Comparison of ENCODE assay signal across 9 mouse cellular contexts in the genomic region with DNA sequence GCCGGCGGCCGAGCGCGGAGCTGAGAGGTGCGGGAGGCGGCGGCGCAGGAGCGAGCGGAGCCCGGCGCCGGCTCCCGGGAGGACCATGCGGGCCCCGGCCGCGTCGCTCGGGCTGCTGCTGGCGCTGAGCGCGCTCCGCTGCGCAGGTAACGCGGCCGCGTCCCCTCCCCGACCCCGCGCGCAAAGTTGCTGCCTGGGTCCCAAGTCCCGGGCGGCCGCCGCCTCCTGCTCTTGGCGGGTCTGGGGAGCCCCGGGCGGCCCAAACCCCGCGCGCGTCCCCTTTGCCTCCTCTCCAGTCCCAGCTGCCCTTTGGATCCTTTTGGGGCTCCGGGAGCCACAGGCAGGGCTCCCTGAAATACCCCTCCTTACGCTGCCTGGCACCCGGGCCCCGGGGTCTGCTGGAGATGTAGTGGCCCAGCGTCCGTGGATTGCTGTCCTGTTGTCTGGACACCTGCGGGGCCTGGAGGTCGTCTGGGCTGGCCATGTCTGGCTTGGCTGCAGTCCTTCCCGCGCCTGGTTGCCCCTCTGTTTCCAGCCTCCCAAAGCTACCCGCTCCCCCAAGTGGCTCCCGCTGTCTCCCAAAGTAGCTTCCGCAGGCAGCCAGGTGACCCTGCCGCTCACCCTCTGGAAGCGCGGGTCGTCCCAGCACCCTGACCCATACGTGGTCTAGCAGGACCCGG. TPM values are rescaled to one million over a fixed set of nuclear protein-coding genes. Genes with fewer than 3 reads are reported as not detected.
DNase-seq lines count a peak whose midpoint lies in the region; ATAC-seq and TF ChIP-seq lines count a peak whose summit lies in the region.
"Had no signal": no experiment of that assay in that cellular context is flagged by ENCODE, and none has a peak within 500 bp of the region (broad histone marks: within the 10 kb centered on the region; RNA-seq: fewer than 3 reads in every experiment).

No protein-coding gene starts in this region.

- no peak for TF ChIP-seq CTCF in gastrocnemius, adult 2 months (IDR thresholded peaks at IDR 0.05)

- peaks cover 89% of the 10 kb centered on the region for H3K27me3 ChIP-seq in liver, embryonic 12.5 days (replicated peaks)
- H3K27me3 ChIP-seq in stomach, embryonic 16.5 days (ENCODE audit: control insufficient read depth, insufficient read depth, low read length), result peaks cover 72% of the 10 kb centered on the region

- no peaks in the 10 kb centered on the region; the same call in 1 of the 2 replicates for H3K4me1 ChIP-seq in liver, embryonic 12.5 days
- H3K4me1 ChIP-seq in stomach, embryonic 16.5 days (ENCODE audit: control insufficient read depth, insufficient read depth, low read length), result no peaks in the 10 kb centered on the region; the same call in 1 of the 2 replicates

- no peaks in the 10 kb centered on the region for H3K9me3 ChIP-seq in liver, embryonic 12.5 days (replicated peaks)
- no peaks in the 10 kb centered on the region for H3K9me3 ChIP-seq in stomach, embryonic 16.5 days (replicated peaks; ENCODE audit: control insufficient read depth, low read length)

- 4% methylated on average over 59 of the region's 64 CpGs for WGBS in liver, embryonic 12.5 days (ENCODE audit: insufficient replicate concordance)
- WGBS in stomach, embryonic 16.5 days, result under 1% methylated on average over 50 of the region's 64 CpGs

- no peak for ATAC-seq in liver, embryonic 12.5 days
- ATAC-seq in stomach, embryonic 16.5 days (ENCODE audit: insufficient read depth, low FRiP score), result no peak
- no peak for ATAC-seq in frontal cortex, adult (ENCODE audit: low TSS enrichment)

- H3K27ac ChIP-seq in gastrocnemius, adult 2 months, result no peak overlapping the region
- H3K27ac ChIP-seq in liver, embryonic 12.5 days, result no peak overlapping the region
- no peak overlapping the region for H3K27ac ChIP-seq in stomach, embryonic 16.5 days (ENCODE audit: low read length)

- H3K4me2 ChIP-seq in liver, embryonic 12.5 days, result peak overlapping the region; percentile 56
- peak overlapping the region; percentile 56 for H3K4me2 ChIP-seq in stomach, embryonic 16.5 days (ENCODE audit: low read depth, low read length)

- no peaks in the 10 kb centered on the region for H3K36me3 ChIP-seq in liver, embryonic 12.5 days
- H3K36me3 ChIP-seq in stomach, embryonic 16.5 days (ENCODE audit: control insufficient read depth, insufficient read depth, low read length), result no peaks in the 10 kb centered on the region

- H3K4me3 ChIP-seq in gastrocnemius, adult 2 months, result peak overlapping the region; percentile 60
- H3K4me3 ChIP-seq in liver, embryonic 12.5 days, result peak overlapping the region; percentile 35
- peak overlapping the region; percentile 46 for H3K4me3 ChIP-seq in stomach, embryonic 16.5 days (replicated peaks; ENCODE audit: low read length)

- no peak for DNase-seq in gastrocnemius, adult 2 months
- no peak for DNase-seq in gastrocnemius, postnatal 25 days
- DNase-seq in right cerebral cortex, postnatal 14 days, result peak; percentile 45
- no peak for DNase-seq in right cerebral cortex, adult 18-20 months
- no peak for DNase-seq in urinary bladder, postnatal 25 days (ENCODE audit: low spot score)
- DNase-seq: gastrocnemius, postnatal 10 days had no signal

- no peak overlapping the region for H3K9ac ChIP-seq in liver, embryonic 12.5 days
- peak overlapping the region; percentile 51; the same call in 1 of the 2 replicates for H3K9ac ChIP-seq in stomach, embryonic 16.5 days (ENCODE audit: low read length)

- intact Hi-C loops in gastrocnemius, adult 2 months (cut with DNase I), result no loop called here

RNA-seq across cellular contexts. Expression of gene Tmem132b, which starts 1.1 kb away (rescaled TPM):
- under 1 TPM; 0.20 to 0.56 TPM for total RNA-seq in gastrocnemius, adult 2 months (2021)
- under 1 TPM; 0.03 to 0.24 TPM for total RNA-seq in gastrocnemius, postnatal 25 days (2021)
- polyA plus RNA-seq in liver, embryonic 12.5 days (2016; fragmentation: Nextera tagmentation; extraction: Ambion mirVana), result 0.02 and 0.08 TPM in 2 replicates
- polyA plus RNA-seq in stomach, embryonic 16.5 days (2015; fragmentation: Nextera tagmentation; extraction: Ambion mirVana), result 0.26 and 0.37 TPM in 2 replicates

RNA-seq across cellular contexts. Expression of gene Aacs, which starts 57.1 kb away (rescaled TPM):
- total RNA-seq in gastrocnemius, adult 2 months (2021), result 1 to 10 TPM; 2.8 to 3.3 TPM
- total RNA-seq in gastrocnemius, postnatal 25 days (2021), result 1 to 10 TPM; 3.3 to 4.8 TPM
- polyA plus RNA-seq in liver, embryonic 12.5 days (2016; fragmentation: Nextera tagmentation; extraction: Ambion mirVana), result 24.7 and 25.1 TPM in 2 replicates
- polyA plus RNA-seq in stomach, embryonic 16.5 days (2015; fragmentation: Nextera tagmentation; extraction: Ambion mirVana), result 75.4 and 79.3 TPM in 2 replicates
